Mouse (Mus musculus) embryonic facial prominence, embryonic 14.5 days (tissue): Measurements from ENCODE around the gene Osgin1. TPM values are rescaled to one million over a fixed set of nuclear protein-coding genes. Genes with fewer than 3 reads are reported as not detected.

Source experiments
- ATAC-seq: fragments of 200-750 bp; cut with Nextera tagmentation; 2 replicates; pipeline ENCODE4 v1.8.0; 2017; ENCODE audit warnings: low read depth, moderate number of reproducible peaks, moderate TSS enrichment
- DNase-seq: peaks from one replicate; pipeline ENCODE4 v3.0.0-alpha.2; 2015; ENCODE audit warnings: low spot score
- H3K27ac ChIP-seq: fragments of 300-500 bp; sonication (generic); replicated peaks from 2 replicates; pipeline ENCODE4 v1.5.1; 2014; ENCODE audit warnings: low read depth, mild to moderate bottlenecking, low read length, moderate library complexity
- H3K27me3 ChIP-seq: fragments of 300-500 bp; sonication (generic); replicated peaks from 2 replicates; pipeline ENCODE4 v1.6.1; 2014; ENCODE audit warnings: low read length; ENCODE audit not compliant: control insufficient read depth, insufficient read depth
- H3K36me3 ChIP-seq: fragments of 300-500 bp; sonication (generic); 2 replicates; pipeline ENCODE4 v1.6.1; 2014; ENCODE audit warnings: low read length, mixed read lengths; ENCODE audit not compliant: control insufficient read depth, insufficient read depth
- H3K4me1 ChIP-seq: fragments of 300-500 bp; sonication (generic); 2 replicates; pipeline ENCODE4 v1.6.1; 2014; ENCODE audit warnings: antibody characterized with exemption, low read length; ENCODE audit not compliant: control insufficient read depth, insufficient read depth
- H3K4me2 ChIP-seq: fragments of 300-500 bp; sonication (generic); 2 replicates; pipeline ENCODE4 v1.6.1; 2014; ENCODE audit warnings: low read depth, mild to moderate bottlenecking, low read length, moderate library complexity, mixed read lengths
- H3K4me3 ChIP-seq: fragments of 300-500 bp; sonication (generic); 2 replicates; pipeline ENCODE4 v1.5.1; 2014; ENCODE audit warnings: low read depth, mild to moderate bottlenecking, low read length
- H3K9ac ChIP-seq: fragments of 300-500 bp; sonication (generic); 2 replicates; pipeline ENCODE4 v1.6.1; 2014; ENCODE audit warnings: low read depth, mild to moderate bottlenecking, low read length, moderate library complexity, mixed read lengths
- H3K9me3 ChIP-seq: fragments of 300-500 bp; sonication (generic); 2 replicates; pipeline ENCODE4 v1.6.1; 2016; ENCODE audit warnings: low read length; ENCODE audit not compliant: control insufficient read depth
- WGBS: fragments of 180-500 bp; shearing (Covaris S2); extraction: QIAGEN DNeasy Blood & Tissue Kit; methylation state at CpG from one replicate; pipeline ENCODE4 v1.1.7; 2014; 5-methylcytosine and 5-hydroxymethylcytosine counted together
- polyA plus RNA-seq: library from polyadenylated mRNA; unstranded; fragments of >200 nt; fragmentation: Nextera tagmentation; extraction: Ambion mirVana; gene quantifications from 2 replicates; pipeline ENCODE4 v1.2.1, GENCODE M21; 2014

Gene Osgin1
- polyA plus RNA-seq, 1 experiment from 2014 or later, result 2.1 TPM

DNA sequence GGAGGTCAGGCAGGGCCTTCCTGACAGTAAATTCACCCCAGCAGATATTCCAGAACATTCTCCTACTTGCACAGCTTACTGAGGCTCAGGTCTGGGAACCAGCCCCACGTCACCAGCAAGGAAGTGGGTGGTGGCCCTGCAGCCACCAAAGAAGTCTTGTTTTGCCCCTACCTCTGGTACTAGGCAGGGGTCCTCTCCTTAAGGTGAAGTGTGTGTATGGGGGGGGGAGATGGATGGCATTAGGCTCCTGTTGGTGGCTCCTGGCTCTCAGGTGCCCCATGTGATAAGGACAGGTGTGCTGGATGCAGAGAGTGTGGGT is 7.0 kb downstream of the Osgin1 start:
- Histone ChIP-seq H3K4me3 (no peak overlapping the region), H3K9ac (no peak overlapping the region), H3K27me3 (no peaks in the 10 kb centered on the region), H3K27ac (no peak overlapping the region; the same call in 1 of the 2 replicates), H3K36me3 (no peaks in the 10 kb centered on the region), H3K4me1 (peaks cover 9% of the 10 kb centered on the region), H3K4me2 (no peak overlapping the region), H3K9me3 (no peaks in the 10 kb centered on the region)
- no peak for ATAC-seq
- 50% methylated on average over 1 of the region's 1 CpGs for WGBS
- DNase-seq, result no peak

DNA sequence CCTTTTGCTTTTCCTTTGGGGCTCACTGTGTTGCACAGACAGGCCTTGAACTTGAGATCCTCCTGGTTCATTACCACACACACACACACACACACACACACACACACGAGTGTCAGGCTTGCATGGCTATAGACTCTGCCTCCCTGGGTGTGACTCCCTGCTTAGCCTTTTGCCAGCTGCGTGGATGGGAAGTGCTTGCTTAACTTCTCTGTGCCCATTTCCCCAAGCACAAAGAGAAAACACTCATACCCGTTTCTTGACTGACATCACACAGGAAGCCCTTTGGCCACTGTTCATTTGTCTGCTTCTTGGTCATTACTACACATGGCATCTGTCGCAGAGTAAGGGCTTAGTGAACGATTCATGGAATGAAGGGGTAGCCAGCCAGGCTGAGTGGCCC is 8.1 kb downstream of the Osgin1 start:
- no peak for ATAC-seq
- DNase-seq, result no peak
- WGBS, result 64% methylated on average over 5 of the region's 5 CpGs

DNA sequence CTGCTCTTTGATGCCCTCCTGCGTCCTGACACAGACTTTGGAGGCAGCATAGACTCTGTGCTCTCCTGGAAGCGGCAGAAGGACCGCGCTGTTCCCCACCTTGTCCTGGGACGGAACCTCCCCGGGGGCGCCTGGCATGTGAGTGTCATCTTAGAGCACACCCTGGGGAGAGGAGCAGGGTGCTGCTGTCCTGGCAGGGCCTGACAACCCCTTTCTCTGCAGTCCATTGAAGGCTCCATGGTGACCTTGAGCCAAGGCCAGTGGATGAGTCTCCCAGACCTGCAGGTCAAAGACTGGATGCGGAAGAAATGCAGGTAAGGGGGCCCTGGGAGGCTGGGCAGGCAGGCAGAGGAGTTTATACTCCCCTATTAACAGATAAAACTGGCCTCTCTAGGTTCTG is 9.0 kb downstream of the Osgin1 start:
- no peak overlapping the region for H3K9ac ChIP-seq
- ATAC-seq (no peak), DNase-seq (no peak)
- H3K4me2 ChIP-seq, result no peak overlapping the region
- no peak overlapping the region for H3K27ac ChIP-seq
- H3K4me3 ChIP-seq, result no peak overlapping the region
- peaks cover 10% of the 10 kb centered on the region for H3K27me3 ChIP-seq
- peaks cover 9% of the 10 kb centered on the region; the same call in 1 of the 2 replicates for H3K4me1 ChIP-seq
- no peaks in the 10 kb centered on the region for H3K9me3 ChIP-seq
- no peaks in the 10 kb centered on the region for H3K36me3 ChIP-seq
- WGBS, result 94% methylated on average over 5 of the region's 8 CpGs

More for the DNA sequence above, 8.1 kb downstream of the Osgin1 start:
- no peak overlapping the region for H3K4me2 ChIP-seq
- no peaks in the 10 kb centered on the region for H3K9me3 ChIP-seq
- H3K4me1 ChIP-seq, result peaks cover 9% of the 10 kb centered on the region
- H3K27ac ChIP-seq, result no peak overlapping the region
- H3K27me3 ChIP-seq, result peaks cover under 1% of the 10 kb centered on the region
- H3K9ac ChIP-seq, result no peak overlapping the region
- no peak overlapping the region for H3K4me3 ChIP-seq
- H3K36me3 ChIP-seq, result no peaks in the 10 kb centered on the region

DNA sequence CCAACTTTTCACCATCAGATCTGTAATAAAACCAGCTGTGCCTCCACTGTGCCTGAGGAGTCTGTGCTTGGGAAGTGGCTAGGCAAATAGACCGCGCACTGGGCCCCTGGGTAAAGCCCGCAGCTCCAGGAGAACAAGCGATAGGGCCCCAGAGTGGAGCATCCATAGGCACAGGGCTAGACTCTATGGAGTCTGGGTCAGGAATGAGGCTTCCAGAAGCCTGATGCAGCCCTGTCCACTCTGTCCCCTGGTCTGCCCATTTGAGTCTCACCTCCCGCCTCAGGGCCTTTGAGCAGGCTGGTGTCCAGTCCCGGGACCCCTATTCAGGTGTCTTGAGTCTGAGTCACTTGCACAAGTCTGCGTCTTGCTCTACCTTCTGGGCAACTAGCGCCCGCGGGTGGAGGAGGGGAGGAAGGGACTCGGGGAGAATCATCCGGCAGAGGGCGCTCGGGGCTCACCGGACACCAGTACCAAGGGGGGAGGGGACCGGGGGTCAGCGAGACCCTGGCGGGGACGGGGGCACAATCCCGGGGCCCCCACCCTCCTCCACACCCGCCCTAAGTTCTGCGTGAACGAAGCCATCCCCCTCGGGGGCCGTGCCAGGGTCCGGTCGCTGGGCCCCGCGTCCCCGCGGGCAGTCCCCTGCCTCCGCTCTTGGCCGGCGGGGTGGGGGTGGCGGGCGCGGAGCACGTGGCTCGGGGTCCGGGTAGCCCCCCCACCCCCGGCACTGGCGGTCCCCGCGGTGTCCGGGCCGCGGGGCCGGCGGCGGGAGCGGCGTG is 12.5 kb downstream of the Osgin1 start, which contains the start of gene Necab2:
Gene Necab2 (plus strand): TSS at position 509 of the 779 bp plus-strand sequence.
- DNase-seq (peak; percentile 83), ATAC-seq (peak; percentile 77)
- Histone ChIP-seq H3K27ac (no peak within 1 kb of the TSS), H3K27me3 (peaks cover 19% of the 10 kb centered on the region), H3K36me3 (no peaks in the 10 kb centered on the region), H3K4me1 (no peaks in the 10 kb centered on the region), H3K9me3 (no peaks in the 10 kb centered on the region), H3K4me3 (peak within 1 kb of the TSS; percentile 69), H3K4me2 (peak within 1 kb of the TSS; percentile 95), H3K9ac (peak within 1 kb of the TSS; percentile 80)
- 7% methylated on average over 6 of the region's 52 CpGs for WGBS

DNA sequence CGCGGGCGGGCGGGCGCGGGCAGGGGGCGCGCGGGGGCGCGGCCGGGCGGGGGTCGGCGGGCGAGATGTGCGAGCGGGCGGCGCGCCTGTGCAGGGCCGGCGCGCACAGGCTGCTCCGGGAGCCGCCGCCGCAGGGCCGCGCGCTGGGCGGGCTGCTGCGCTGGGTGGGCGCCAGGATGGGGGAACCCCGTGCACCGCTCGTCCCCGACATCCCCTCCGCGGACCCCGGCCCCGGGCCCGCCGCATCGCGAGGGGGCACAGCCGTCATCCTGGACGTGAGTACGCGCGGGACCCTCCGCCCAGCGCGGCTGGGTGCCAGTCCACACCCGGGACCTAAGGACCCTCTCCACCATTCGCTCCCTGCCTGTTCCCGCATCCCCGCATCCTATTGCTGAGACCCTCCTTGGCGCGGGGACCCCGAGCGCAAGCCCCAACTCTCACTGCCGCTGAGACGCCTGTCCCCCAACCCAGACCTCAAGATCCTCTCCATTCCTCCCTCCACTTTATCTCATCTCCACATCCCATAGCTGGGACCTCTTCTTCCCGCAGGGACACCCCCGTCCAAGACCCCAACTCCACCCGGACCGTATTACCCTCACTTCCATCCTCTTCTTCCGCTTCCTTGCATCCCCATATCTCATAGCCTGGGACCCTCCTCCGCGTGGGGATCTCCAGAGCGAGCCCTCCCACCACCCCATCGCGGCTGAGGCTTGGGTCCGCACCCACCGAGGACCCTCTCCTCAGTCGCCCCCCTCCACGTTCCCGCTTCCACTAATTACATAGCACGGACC is 13.3 kb downstream of the Osgin1 start:
- Histone ChIP-seq H3K9ac (peak overlapping the region; percentile 80), H3K27me3 (peaks cover 19% of the 10 kb centered on the region), H3K9me3 (no peaks in the 10 kb centered on the region), H3K4me2 (peak overlapping the region; percentile 95), H3K4me1 (no peaks in the 10 kb centered on the region), H3K4me3 (peak overlapping the region; percentile 69), H3K36me3 (no peaks in the 10 kb centered on the region), H3K27ac (no peak overlapping the region)
- no peak for DNase-seq
- ATAC-seq, result peak; percentile 54
- WGBS, result 2% methylated on average over 36 of the region's 80 CpGs

DNA sequence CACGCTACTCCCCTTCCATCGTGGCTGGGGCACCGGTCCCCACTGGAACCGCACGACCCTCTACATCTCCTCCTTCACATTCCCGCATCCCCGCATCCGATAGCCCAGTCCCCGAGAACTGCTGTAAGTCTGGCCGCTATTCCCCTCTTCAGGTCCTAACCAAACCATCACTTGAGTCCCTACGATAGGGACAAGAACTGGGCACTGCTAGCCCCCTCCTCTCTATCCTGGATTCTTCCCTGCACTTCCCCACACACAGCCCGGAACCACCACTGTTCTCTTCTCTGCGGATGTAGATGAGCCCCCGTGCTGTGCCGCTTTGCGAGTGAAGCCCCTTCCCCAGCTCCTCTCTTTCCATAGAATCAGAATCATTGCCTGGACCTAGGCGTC is 13.9 kb downstream of the Osgin1 start:
- Histone ChIP-seq H3K36me3 (no peaks in the 10 kb centered on the region), H3K4me3 (peak overlapping the region; percentile 69), H3K4me2 (peak overlapping the region; percentile 95), H3K27me3 (peaks cover 19% of the 10 kb centered on the region), H3K9ac (peak overlapping the region; percentile 80; the same call in 1 of the 2 replicates), H3K4me1 (no peaks in the 10 kb centered on the region), H3K9me3 (no peaks in the 10 kb centered on the region), H3K27ac (no peak overlapping the region)
- WGBS, result 2% methylated on average over 15 of the region's 17 CpGs
- DNase-seq (no peak), ATAC-seq (no peak)

DNA sequence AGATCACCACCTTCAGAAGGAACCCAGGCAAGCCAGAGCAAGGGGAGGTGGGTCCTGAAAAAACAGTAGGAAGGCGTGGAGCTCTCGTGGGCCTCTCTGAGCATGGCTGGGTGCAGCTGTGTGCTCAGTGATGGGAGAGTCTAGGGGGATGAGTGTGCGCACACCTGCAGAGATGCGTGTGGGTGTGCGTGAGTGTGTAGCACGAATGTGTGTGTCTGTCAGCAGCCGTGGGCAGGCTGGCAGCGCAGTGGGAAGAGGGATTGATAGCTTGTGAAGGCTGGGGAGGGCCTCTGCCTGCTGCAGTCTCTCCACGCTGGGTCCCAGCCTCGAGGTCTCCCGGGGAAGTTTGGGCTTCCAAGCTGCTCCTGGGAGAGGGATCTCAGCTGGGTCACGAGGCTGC is 15.7 kb downstream of the Osgin1 start:
- WGBS, result 67% methylated on average over 11 of the region's 12 CpGs

DNA sequence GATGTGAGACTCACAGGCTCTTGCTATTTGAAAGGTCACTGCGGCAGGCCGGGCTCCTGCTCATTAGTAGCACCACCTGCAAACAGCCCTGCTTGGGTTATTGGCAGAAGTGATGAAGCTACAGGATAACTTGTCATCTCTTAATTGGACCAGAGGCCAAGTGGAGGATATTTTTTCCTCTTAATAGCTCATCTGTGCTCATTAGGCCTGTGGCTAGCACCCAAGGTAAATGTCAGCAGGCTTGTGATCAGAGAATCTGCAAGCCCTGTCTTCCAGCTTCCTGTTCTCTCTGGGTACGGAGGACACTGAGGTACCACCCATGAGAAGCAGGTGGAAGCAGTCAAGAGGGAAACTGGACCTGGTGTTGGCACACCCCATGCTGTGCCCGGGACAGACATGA is 17.2 kb downstream of the Osgin1 start:
- H3K4me3 ChIP-seq, result no peak overlapping the region
- no peak for DNase-seq
- no peak for ATAC-seq
- H3K9me3 ChIP-seq, result no peaks in the 10 kb centered on the region
- H3K4me2 ChIP-seq, result no peak overlapping the region
- H3K27me3 ChIP-seq, result peaks cover 19% of the 10 kb centered on the region
- no peaks in the 10 kb centered on the region for H3K36me3 ChIP-seq
- H3K9ac ChIP-seq, result no peak overlapping the region
- WGBS, result 95% methylated on average over 4 of the region's 4 CpGs
- H3K4me1 ChIP-seq, result no peaks in the 10 kb centered on the region
- H3K27ac ChIP-seq, result no peak overlapping the region

More for the DNA sequence above, 15.7 kb downstream of the Osgin1 start:
- DNase-seq, result no peak
- no peak for ATAC-seq
- Histone ChIP-seq H3K9ac (no peak overlapping the region), H3K27ac (no peak overlapping the region), H3K4me3 (no peak overlapping the region), H3K36me3 (no peaks in the 10 kb centered on the region), H3K4me2 (no peak overlapping the region), H3K27me3 (peaks cover 19% of the 10 kb centered on the region), H3K9me3 (no peaks in the 10 kb centered on the region), H3K4me1 (no peaks in the 10 kb centered on the region)
